Mouse (Mus musculus) myocyte (in vitro differentiated cells): ENCODE measurements around the gene Cnppd1.

ENCODE experiments used
- POLR2AphosphoS2 ChIP-seq: IDR thresholded peaks from one replicate; pipeline ENCODE4 v1.6.1; 2011; ENCODE audit warnings: low read depth, control low read depth; ENCODE audit not compliant: insufficient read length
- TCF12 ChIP-seq: IDR thresholded peaks from one replicate; pipeline ENCODE4 v1.6.1; 2011; ENCODE audit warnings: mild to moderate bottlenecking, control low read depth; ENCODE audit not compliant: poor library complexity, insufficient read depth, severe bottlenecking

DNA sequence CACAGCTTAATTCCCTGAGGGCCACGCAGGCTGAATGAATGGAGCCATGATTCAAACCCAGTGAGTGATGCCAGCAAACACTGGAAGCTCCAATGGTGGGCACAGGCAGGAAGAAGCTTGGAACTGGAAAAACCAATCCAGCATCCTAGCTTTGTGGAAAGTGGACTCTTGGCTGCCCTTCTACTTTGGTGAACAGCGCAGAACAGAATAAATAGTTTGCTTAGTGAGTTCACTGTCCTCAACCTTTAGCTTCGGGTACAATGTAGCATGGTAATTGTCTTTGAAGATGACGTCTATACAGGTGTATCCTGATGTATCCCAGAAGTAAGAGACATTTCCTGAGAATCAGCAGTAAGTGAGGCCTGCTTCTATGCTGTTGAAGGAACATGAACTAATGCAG lies 6.2 kb upstream of the Cnppd1 start:
- TF ChIP-seq TCF12 (no peak), POLR2AphosphoS2 (no peak)
